Mouse (Mus musculus): Measurements from ENCODE around the gene Rcvrn. TPM values are rescaled to one million over a fixed set of nuclear protein-coding genes. Genes with fewer than 3 reads are reported as not detected.

The Rcvrn gene
- polyA plus RNA-seq, 1 experiment from 2014 or later, result not detected

- Histone ChIP-seq H3K27me3 (ENCODE audit: control insufficient read depth, insufficient read depth, low read depth, low read length) (no peaks in the 10 kb centered on the region), H3K4me3 (ENCODE audit: low read depth, low read length) (no peak overlapping the region), H3K4me1 (ENCODE audit: control insufficient read depth, insufficient read depth, low read length) (peaks cover 6% of the 10 kb centered on the region; the same call in 1 of the 2 replicates), H3K9ac (ENCODE audit: low read depth, low read length) (no peak overlapping the region), H3K4me2 (ENCODE audit: low read length) (no peak overlapping the region), H3K9me3 (replicated peaks; ENCODE audit: control insufficient read depth, low read length, poor library complexity, severe bottlenecking) (no peaks in the 10 kb centered on the region), H3K27ac (ENCODE audit: low read length) (no peak overlapping the region), H3K36me3 (ENCODE audit: control insufficient read depth, insufficient read depth, low read length) (no peaks in the 10 kb centered on the region; the same call in 1 of the 2 replicates)
- no peak for ATAC-seq
- 86% methylated on average over 3 of the region's 3 CpGs for WGBS
These were observed 13.3 kb upstream of the Rcvrn start for GRCm38 (mm10) chr11:67681871-67682270.

- Histone ChIP-seq H3K27me3 (ENCODE audit: control insufficient read depth, insufficient read depth, low read depth, low read length) (no peaks in the 10 kb centered on the region), H3K36me3 (ENCODE audit: control insufficient read depth, insufficient read depth, low read length) (no peaks in the 10 kb centered on the region), H3K4me1 (ENCODE audit: control insufficient read depth, insufficient read depth, low read length) (peaks cover 6% of the 10 kb centered on the region; the same call in 1 of the 2 replicates), H3K4me3 (ENCODE audit: low read depth, low read length) (no peak overlapping the region), H3K27ac (ENCODE audit: low read length) (peak overlapping the region; percentile 60), H3K9ac (ENCODE audit: low read depth, low read length) (no peak overlapping the region), H3K9me3 (replicated peaks; ENCODE audit: control insufficient read depth, low read length, poor library complexity, severe bottlenecking) (no peaks in the 10 kb centered on the region), H3K4me2 (ENCODE audit: low read length) (no peak overlapping the region)
- ATAC-seq, result peak; percentile 60
- WGBS, result 45% methylated on average over 2 of the region's 2 CpGs
These were observed 9.0 kb upstream of the Rcvrn start for GRCm38 (mm10) chr11:67686109-67686508.

GRCm38 (mm10) chr11:67712976-67713375, 17.9 kb downstream of the Rcvrn start:
- Histone ChIP-seq H3K36me3 (ENCODE audit: control insufficient read depth, insufficient read depth, low read length) (no peaks in the 10 kb centered on the region), H3K27me3 (ENCODE audit: control insufficient read depth, insufficient read depth, low read depth, low read length) (no peaks in the 10 kb centered on the region), H3K27ac (ENCODE audit: low read length) (no peak overlapping the region), H3K4me2 (ENCODE audit: low read length) (no peak overlapping the region), H3K9ac (ENCODE audit: low read depth, low read length) (no peak overlapping the region), H3K9me3 (replicated peaks; ENCODE audit: control insufficient read depth, low read length, poor library complexity, severe bottlenecking) (no peaks in the 10 kb centered on the region), H3K4me3 (ENCODE audit: low read depth, low read length) (no peak overlapping the region), H3K4me1 (ENCODE audit: control insufficient read depth, insufficient read depth, low read length) (no peaks in the 10 kb centered on the region)
- ATAC-seq, result no peak
- WGBS, result 86% methylated on average over 4 of the region's 4 CpGs

- Histone ChIP-seq H3K4me2 (ENCODE audit: low read length) (no peak overlapping the region), H3K27ac (ENCODE audit: low read length) (no peak overlapping the region), H3K36me3 (ENCODE audit: control insufficient read depth, insufficient read depth, low read length) (no peaks in the 10 kb centered on the region), H3K4me3 (ENCODE audit: low read depth, low read length) (no peak overlapping the region), H3K9ac (ENCODE audit: low read depth, low read length) (no peak overlapping the region), H3K9me3 (replicated peaks; ENCODE audit: control insufficient read depth, low read length, poor library complexity, severe bottlenecking) (no peaks in the 10 kb centered on the region), H3K27me3 (ENCODE audit: control insufficient read depth, insufficient read depth, low read depth, low read length) (no peaks in the 10 kb centered on the region), H3K4me1 (ENCODE audit: control insufficient read depth, insufficient read depth, low read length) (no peaks in the 10 kb centered on the region)
- ATAC-seq, result no peak
- 96% methylated on average over 4 of the region's 4 CpGs for WGBS
These were observed 20.3 kb downstream of the Rcvrn start for GRCm38 (mm10) chr11:67715382-67715781.

GRCm38 (mm10) chr11:67721485-67721884, 26.4 kb downstream of the Rcvrn start:
- no peak overlapping the region for H3K4me3 ChIP-seq (ENCODE audit: low read depth, low read length)
- H3K27ac ChIP-seq (ENCODE audit: low read length), result no peak overlapping the region
- WGBS, result 90% methylated on average over 5 of the region's 5 CpGs
- no peaks in the 10 kb centered on the region for H3K4me1 ChIP-seq (ENCODE audit: control insufficient read depth, insufficient read depth, low read length)
- no peaks in the 10 kb centered on the region for H3K36me3 ChIP-seq (ENCODE audit: control insufficient read depth, insufficient read depth, low read length)
- H3K9ac ChIP-seq (ENCODE audit: low read depth, low read length), result no peak overlapping the region
- no peaks in the 10 kb centered on the region for H3K27me3 ChIP-seq (ENCODE audit: control insufficient read depth, insufficient read depth, low read depth, low read length)
- no peak for ATAC-seq
- no peaks in the 10 kb centered on the region for H3K9me3 ChIP-seq (replicated peaks; ENCODE audit: control insufficient read depth, low read length, poor library complexity, severe bottlenecking)
- no peak overlapping the region for H3K4me2 ChIP-seq (ENCODE audit: low read length)

- H3K36me3 ChIP-seq (ENCODE audit: control insufficient read depth, insufficient read depth, low read length), result no peaks in the 10 kb centered on the region
- H3K27me3 ChIP-seq (ENCODE audit: control insufficient read depth, insufficient read depth, low read depth, low read length), result no peaks in the 10 kb centered on the region
- no peak overlapping the region for H3K4me2 ChIP-seq (ENCODE audit: low read length)
- no peak overlapping the region for H3K9ac ChIP-seq (ENCODE audit: low read depth, low read length)
- H3K9me3 ChIP-seq (replicated peaks; ENCODE audit: control insufficient read depth, low read length, poor library complexity, severe bottlenecking), result no peaks in the 10 kb centered on the region
- ATAC-seq, result no peak
- H3K4me1 ChIP-seq (ENCODE audit: control insufficient read depth, insufficient read depth, low read length), result no peaks in the 10 kb centered on the region
- no peak overlapping the region for H3K27ac ChIP-seq (ENCODE audit: low read length)
- WGBS, result 75% methylated on average over 7 of the region's 7 CpGs
- no peak overlapping the region for H3K4me3 ChIP-seq (ENCODE audit: low read depth, low read length)
These were observed 27.5 kb downstream of the Rcvrn start for GRCm38 (mm10) chr11:67722399-67723156.

GRCm38 (mm10) chr11:67723231-67724013, 28.3 kb downstream of the Rcvrn start:
- no peak for ATAC-seq
- H3K36me3 ChIP-seq (ENCODE audit: control insufficient read depth, insufficient read depth, low read length), result no peaks in the 10 kb centered on the region
- no peak overlapping the region for H3K9ac ChIP-seq (ENCODE audit: low read depth, low read length)
- no peaks in the 10 kb centered on the region for H3K4me1 ChIP-seq (ENCODE audit: control insufficient read depth, insufficient read depth, low read length)
- no peak overlapping the region for H3K4me3 ChIP-seq (ENCODE audit: low read depth, low read length)
- H3K27me3 ChIP-seq (ENCODE audit: control insufficient read depth, insufficient read depth, low read depth, low read length), result no peaks in the 10 kb centered on the region
- H3K4me2 ChIP-seq (ENCODE audit: low read length), result no peak overlapping the region
- WGBS, result 75% methylated on average over 8 of the region's 8 CpGs
- H3K27ac ChIP-seq (ENCODE audit: low read length), result no peak overlapping the region
- no peaks in the 10 kb centered on the region for H3K9me3 ChIP-seq (replicated peaks; ENCODE audit: control insufficient read depth, low read length, poor library complexity, severe bottlenecking)

- Histone ChIP-seq H3K9me3 (replicated peaks; ENCODE audit: control insufficient read depth, low read length, poor library complexity, severe bottlenecking) (no peaks in the 10 kb centered on the region), H3K27ac (ENCODE audit: low read length) (no peak overlapping the region), H3K27me3 (ENCODE audit: control insufficient read depth, insufficient read depth, low read depth, low read length) (no peaks in the 10 kb centered on the region), H3K4me1 (ENCODE audit: control insufficient read depth, insufficient read depth, low read length) (no peaks in the 10 kb centered on the region), H3K36me3 (ENCODE audit: control insufficient read depth, insufficient read depth, low read length) (no peaks in the 10 kb centered on the region), H3K4me3 (ENCODE audit: low read depth, low read length) (no peak overlapping the region), H3K4me2 (ENCODE audit: low read length) (no peak overlapping the region), H3K9ac (ENCODE audit: low read depth, low read length) (no peak overlapping the region)
- 81% methylated on average over 6 of the region's 6 CpGs for WGBS
- ATAC-seq, result no peak
These were observed 32.0 kb downstream of the Rcvrn start for GRCm38 (mm10) chr11:67727095-67727494.

- no peaks in the 10 kb centered on the region for H3K36me3 ChIP-seq (ENCODE audit: control insufficient read depth, insufficient read depth, low read length)
- ATAC-seq, result no peak
- H3K4me3 ChIP-seq (ENCODE audit: low read depth, low read length), result no peak overlapping the region
- H3K9me3 ChIP-seq (replicated peaks; ENCODE audit: control insufficient read depth, low read length, poor library complexity, severe bottlenecking), result no peaks in the 10 kb centered on the region
- no peak overlapping the region for H3K9ac ChIP-seq (ENCODE audit: low read depth, low read length)
- H3K4me1 ChIP-seq (ENCODE audit: control insufficient read depth, insufficient read depth, low read length), result no peaks in the 10 kb centered on the region
- H3K27ac ChIP-seq (ENCODE audit: low read length), result no peak overlapping the region
- H3K4me2 ChIP-seq (ENCODE audit: low read length), result no peak overlapping the region
- no peaks in the 10 kb centered on the region for H3K27me3 ChIP-seq (ENCODE audit: control insufficient read depth, insufficient read depth, low read depth, low read length)
These were observed 33.6 kb downstream of the Rcvrn start for GRCm38 (mm10) chr11:67728726-67729125.
